Mouse (Mus musculus) layer of hippocampus, postnatal 36 days (tissue): Measurements from ENCODE around the gene Krt9. TPM values are rescaled to one million over a fixed set of nuclear protein-coding genes. Genes with fewer than 3 reads are reported as not detected.
"Not testable (repeated sequence)": the region's sequence is repeated elsewhere in the genome, so short reads cannot be mapped to it uniquely, and the experiment has no call there.

Experiments used
- DNase-seq, 2 experiments: peaks; one replicate each; pipeline ENCODE4 v3.0.0; 2022
- total RNA-seq, 2 experiments: library from RNA; stranded (reverse); gene quantifications; 2 replicates each; pipeline ENCODE4 v1.2.3; 2021

Krt9 gene
- total RNA-seq, result 1 to 10 TPM; 2.5 to 2.7 TPM

DNA sequence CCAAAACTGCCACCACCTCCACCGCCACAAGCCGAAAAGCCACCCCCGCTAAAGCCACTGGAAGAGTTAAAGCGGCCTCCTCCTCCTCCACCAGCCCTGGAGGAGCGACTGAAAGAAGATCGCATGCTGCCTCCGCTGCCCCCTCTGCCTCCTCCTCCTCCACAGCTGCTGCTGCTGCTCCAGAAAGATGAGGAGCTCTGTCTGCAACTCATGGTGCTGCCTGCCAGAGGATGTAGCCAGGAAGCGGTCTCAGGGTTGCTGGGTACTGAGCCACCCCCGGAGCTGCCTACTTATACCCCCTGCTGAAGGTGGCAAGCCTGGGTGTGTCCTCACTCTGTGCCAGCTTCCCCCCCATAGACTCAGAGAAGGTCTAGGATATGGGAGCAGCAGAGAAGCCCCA is at the start of gene Krt9:
TSS of gene Krt9 (minus strand) at position 255 of the 400 bp plus-strand sequence.
- DNase-seq, result peak in 1 of 2 experiments; percentile 27

- DNase-seq, result not testable (repeated sequence)
Measured at GRCm38 (mm10) chr11:100240272-100240671, 47.2 kb upstream of the Krt9 start.

DNA sequence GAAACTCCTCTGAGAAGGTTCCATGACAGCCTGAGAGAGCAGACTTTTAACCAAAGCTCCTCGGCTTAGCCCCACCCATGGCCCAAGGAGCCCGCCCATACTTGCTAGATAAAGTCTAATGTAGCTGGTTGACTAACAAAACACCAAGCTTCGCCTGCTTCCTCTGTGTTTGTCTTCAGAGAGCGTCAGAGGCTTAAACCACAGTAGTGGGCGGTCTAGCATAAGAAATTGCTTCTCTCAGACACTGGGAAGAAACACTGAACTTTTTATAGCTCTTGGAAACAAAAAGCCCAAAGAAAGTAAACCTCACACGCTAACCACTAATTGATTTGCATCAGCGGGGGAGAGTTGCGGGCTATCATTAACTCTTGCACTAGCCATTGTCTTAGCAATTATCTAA is 28.7 kb upstream of the Krt9 start:
- DNase-seq, result no peak

DNA sequence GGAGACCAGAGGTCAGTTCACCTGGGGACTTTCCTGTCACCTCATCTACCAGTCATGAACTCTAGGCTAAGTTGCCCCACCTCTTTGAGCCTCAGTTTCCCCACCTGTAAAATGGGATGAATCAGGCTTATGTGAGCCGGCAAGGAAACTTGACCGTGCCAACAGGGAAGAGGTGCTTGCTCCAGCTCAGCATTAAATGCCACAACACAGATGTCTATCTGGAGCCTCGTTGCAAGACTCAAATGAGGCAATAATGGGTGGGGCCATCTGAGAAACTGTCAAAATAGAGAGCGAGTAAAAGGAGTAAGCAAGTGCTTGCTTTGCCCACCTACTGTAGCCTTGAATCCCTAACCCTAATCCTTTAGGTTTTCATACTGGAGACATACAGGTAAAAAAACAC is 26.3 kb upstream of the Krt9 start:
- no peak for DNase-seq

- DNase-seq, result no peak
Measured at GRCm38 (mm10) chr11:100208542-100208941, 15.5 kb upstream of the Krt9 start.

DNA sequence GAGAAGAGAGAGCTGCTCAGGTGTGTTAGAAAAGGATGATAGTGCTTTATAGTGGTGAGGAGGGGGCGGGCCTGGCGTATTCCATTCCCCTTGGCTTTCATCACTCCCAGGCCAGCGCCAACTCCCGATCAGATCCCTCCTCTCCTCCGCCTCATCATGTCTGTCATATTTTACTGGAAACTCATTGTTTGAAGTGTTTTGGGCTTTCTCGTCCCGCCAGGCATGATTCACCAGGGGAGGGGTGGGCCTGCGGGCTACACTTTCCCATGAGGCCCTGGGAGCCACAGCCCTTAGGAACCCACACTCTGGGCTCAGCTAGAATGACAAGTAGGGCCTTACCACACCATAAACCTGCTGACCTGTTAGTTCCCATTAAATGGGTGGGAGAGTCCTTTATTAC is 14.5 kb upstream of the Krt9 start, which contains the start of gene Krt14:
TSS of gene Krt14 (minus strand) at position 51 of the 400 bp plus-strand sequence.
- DNase-seq, result no peak

DNA sequence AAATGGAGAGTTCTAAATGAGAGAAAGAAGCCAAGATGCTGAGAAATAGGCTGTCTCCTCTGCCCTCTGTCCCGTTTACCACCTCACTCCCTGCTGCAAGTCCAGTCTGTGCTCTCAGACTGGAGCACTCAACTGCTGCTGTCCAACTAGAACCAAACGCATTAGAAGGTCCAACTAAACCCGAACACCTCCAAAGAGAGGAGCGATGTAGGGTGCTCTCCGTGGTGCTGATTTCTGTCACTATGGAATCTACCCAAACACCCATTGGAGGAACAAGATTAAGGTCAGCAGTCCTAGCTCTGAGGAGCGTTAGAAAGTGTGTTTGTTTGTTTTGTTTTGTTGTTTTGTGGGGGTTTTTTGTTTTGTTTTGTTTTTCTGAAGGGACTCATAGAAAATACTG is 10.4 kb upstream of the Krt9 start:
- DNase-seq, result no peak

DNA sequence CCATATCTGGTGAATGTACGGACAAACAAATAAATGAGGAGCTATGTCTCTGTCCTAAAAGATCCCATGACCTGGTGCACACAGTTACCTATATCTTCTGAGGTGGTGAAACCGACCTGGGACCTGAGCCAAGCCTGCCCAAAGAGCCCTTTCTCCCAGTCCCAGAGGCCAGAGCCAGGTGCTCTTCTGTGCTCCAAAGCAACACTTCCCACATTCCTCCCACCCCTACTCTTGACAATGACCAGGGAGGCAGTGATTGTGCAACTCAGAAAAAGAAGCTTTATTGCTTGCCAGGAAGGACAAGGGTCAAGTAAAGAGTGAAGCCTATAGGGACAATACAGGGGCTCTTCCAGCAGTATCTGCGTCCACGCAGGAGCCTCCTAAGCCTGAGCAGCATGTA is 9.9 kb upstream of the Krt9 start:
- DNase-seq, result no peak

DNA sequence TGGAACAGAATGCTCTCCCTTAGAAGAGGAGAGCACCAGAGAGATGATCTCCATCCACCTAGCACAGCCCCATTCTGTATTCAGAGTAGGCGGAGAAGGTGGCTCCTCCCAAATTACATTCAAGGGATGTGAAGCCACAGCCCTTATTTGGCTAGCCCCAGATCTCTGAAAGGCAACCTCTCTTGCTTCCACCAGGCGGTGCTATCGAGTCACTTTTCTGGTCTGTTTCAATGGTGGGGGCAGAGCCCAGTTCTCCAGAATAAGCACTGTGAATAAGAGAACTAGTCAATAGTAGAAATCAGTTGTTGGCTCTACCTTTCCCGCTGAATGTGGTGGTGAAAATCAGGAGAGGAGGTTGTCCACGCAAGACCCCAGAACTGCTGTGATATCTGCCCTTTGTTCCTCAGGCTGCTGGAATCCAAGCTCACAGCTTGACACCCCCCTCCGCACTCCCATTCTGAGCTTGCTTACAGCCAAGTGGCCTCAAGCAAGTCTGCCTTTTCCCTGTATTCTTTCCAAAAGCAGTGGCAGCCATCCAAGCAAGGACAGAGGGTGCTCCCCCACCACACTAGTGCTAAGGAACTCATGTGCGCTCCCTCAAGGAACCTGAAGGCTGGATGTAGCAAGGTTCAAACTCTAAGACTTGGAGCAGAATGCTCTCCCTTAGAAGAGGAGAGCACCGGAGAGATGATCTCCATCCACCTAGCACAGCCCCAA is 7.2 kb upstream of the Krt9 start:
- peak; percentile 31 to 32 for DNase-seq

- DNase-seq, result no peak
Measured at GRCm38 (mm10) chr11:100198666-100199065, 5.6 kb upstream of the Krt9 start.

DNA sequence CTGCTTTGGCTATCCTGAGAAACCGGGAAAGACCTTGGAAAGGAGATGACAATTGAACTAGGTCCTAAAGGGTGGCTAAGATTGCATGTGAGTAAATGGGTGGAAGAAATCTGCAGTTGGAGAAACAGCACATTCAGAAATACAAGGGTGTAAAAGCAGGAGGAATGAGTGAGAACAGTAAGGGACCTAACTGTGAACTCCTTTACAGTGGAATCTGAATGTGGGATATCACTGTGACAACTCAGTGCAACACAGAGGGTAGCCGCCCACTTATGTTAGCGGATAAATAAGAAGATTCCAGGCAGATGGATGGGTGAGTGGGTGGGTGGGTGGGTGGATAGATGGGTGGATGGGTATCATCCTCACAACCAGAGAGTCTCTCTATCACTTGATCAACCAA is 1.2 kb downstream of the Krt9 start:
- no peak for DNase-seq

- DNase-seq, result no peak
Measured at GRCm38 (mm10) chr11:100186736-100187135, 6.3 kb downstream of the Krt9 start.

DNA sequence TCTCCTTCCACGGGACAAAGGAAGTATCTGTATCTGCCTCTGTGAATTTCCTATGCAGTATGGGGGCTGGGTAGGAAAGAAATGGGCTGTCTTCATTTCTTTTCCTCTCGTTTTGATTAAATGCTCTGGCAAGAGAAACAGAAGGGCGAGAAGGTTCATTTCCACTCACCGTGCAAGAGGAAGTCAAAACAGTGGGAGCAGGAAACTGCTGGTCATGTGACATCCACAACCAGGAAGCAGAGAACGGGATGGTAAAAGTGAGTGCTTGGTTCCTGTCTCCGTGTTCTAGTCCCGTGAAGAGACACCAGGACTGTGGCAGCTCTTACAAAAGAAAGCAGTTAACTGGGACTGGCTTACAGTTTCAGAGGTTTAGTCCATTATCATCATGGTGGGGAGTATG is 11.3 kb downstream of the Krt9 start:
- DNase-seq, result no peak

DNA sequence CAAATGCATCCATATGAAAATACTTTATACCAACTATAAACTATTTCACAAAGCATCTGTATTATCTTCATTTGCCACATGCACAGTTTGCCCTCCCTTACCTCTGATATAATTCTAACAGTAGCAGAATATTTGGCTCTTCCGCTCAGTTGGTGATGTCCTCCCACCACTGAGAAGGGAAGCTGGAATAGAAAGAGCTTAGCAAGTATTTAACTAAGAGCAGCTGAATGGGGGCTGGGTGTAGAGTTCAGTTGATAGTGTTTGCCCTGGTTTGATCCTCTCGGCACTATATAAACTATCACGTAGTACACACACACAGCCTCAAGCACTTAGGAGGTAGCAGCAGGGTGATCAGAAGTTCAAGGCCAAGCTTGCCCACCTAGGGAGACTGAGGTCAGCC is 13.8 kb downstream of the Krt9 start:
- no peak for DNase-seq

GRCm38 (mm10) chr11:100178307-100178706 is 14.7 kb downstream of the Krt9 start:
- no peak for DNase-seq

DNA sequence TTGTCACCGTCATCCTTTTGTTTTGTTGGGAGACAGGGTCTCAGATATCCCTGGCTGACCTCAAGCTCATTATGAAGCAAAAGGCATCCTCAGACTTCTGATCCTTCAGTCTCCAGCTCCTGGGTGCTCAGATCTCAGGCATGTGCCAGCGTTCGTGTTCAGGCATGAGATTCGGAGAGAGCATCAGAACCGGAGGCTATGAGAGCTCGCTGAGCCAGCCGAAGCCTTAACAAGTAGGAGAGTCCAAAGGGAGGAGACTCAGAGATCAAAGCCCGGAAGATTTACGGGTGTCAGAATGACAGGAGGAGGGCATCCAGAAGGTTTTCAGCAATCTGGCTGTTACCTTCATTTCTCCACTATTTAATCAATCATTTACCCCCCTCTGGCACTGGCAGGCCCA is 16.3 kb downstream of the Krt9 start:
- DNase-seq, result no peak

DNA sequence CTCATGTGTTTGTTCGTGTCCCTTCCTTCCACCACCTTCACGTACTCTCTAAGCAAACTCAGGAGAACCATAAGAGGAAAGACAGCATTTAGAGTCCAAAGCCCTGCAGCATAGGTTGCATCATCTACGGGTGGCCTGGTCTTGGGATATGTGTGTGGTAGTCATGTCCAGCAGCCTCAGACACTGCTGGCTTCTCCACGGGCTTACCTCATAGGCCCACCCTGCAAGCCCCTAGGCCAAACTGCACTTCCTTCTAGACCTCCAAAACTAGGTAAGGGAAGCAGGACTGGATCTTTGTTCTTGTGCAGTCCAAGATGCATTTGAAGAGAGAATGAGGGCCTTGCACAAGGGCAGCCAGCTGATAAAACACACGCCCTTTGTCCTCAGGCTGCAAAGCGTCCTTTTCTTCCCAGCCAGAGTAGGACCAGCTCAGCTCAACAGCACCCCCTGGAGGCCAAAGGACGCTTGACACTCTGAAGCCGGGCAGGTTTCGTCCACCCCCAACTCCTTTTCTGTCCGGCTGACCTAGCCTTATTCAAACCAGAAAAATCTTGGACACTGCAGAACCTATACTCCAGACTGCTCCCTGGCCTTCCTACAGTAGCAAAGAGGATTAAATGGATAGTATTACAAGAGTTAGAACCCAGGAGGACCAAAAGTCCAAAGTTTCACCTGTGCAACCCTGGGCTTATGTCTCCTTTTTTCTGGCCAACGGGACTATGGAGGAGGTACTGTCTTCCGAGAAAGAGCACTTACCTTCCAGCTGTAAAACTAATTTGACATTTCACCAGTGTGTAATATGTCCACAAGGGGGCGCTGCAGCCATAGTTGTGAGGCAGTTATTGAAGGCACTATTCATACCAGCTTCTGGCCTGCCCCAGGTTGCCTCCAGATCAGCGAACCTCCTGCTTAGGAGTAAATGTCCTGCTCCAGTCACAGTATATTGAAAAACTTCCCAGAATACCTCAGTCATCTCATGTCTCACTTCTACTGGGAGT is 24.0 kb downstream of the Krt9 start:
- DNase-seq, result peak; percentile 58 to 64

DNA sequence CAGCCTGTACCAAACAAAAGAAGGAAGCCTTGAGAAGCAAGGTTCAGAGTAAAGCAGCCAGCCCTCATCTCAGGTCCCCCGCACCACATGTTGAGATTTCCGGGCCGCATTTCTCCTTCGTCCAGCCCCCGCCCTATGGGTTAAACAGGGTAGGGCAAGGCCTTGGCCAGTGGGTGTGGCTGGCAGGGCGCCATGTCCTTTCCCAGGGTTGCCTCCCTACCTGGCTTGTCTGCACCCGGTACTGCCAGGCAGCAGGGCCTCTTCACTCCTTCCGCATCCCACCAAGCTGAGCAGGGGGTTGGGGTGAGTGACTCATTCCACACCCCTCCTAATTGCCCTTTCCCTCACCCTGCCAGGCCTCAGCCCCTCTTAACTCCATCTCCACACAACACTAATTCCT is 25.0 kb downstream of the Krt9 start:
- DNase-seq, result no peak

DNA sequence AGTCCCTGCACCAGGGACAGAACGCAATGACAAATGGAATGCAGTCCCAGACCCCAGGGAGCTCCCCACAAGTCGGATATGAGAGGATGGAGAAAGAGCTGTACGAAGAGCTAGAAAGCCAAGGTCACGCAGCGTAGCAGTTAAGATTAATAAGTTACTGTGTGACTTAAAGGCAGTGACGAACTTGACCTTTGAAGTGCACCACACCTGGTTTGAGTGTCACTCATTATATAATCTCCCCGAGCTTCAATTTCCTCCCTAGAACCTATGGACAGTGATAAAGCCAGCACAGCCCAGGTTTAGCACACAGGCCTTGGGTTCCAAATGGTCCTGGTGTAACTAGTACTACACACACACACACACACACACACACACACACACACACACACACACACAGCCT is 28.7 kb downstream of the Krt9 start:
- DNase-seq, result no peak

GRCm38 (mm10) chr11:100157908-100158477 is 35.1 kb downstream of the Krt9 start:
- DNase-seq, result no peak

- DNase-seq, result no peak
Measured at GRCm38 (mm10) chr11:100157331-100157730, 35.7 kb downstream of the Krt9 start.

DNA sequence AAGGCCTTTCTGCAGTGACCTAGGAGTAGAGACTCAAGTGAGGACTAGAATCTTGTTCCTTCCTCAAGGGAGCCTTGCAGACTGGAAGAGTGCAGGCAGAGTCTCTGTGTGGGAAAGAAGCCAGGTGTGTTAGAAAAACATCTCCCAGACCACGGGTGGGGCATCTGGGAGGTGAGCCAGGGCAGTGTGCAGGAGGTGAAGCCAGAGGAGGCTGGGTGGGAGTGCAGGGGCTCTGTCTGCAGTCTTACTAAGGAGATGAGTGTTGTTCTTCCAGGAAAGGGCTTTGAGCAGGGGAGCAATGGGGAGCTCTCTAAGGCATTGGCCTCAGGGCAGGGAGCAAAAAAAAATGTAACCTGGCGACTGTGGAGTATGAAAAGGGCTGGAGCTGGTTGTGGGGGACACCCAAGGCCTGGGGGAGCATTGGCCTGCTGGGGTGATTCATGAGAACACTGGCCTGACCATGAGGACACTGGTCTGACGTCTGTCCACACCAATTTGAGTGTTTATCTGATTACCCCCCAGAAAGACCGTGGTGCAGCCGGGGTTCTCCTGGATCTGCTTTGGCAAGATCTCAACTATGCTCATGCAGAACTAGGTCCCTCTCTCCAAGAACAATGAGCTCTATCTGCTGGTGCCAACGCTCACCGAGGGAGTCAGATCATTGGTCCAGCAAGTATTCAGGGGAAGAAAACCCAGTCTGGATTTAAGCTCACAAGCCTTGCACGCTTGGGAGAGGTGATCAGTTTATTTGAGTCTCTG is 37.4 kb downstream of the Krt9 start:
- DNase-seq, result no peak
